Mouse (Mus musculus) adrenal gland (tissue): ENCODE measurements around the gene Sbds.

ENCODE experiments used
- intact Hi-C: fragments of 180-260 bp; cut with DNase I; formaldehyde crosslinking; loops from one replicate; pipeline ENCODE4 v1.15.1; 2025

Sbds gene

DNA sequence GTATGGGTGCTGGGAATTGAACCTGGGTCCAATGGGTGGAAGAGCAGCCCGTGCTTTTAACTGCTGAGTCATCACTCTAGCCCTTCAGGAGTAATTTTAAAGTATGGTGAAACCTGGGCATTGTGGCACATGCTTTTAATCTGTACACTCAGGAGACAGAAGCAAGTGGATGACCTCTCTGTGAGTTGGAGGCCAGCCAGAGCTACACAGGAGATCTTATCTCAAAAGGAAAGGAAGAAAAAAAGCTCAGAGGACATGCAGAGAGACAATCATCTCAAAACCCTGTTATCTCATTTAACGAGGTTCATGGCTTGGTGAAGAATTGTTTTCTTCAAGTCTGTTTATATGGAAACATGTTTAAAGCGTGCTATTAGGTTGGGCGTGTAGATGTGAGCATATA lies 51.4 kb downstream of the Sbds start:
- intact Hi-C loops, result no loop called here

GRCm38 (mm10) chr5:130200233-130201029 lies 54.9 kb downstream of the Sbds start:
- intact Hi-C loops, result no loop called here

DNA sequence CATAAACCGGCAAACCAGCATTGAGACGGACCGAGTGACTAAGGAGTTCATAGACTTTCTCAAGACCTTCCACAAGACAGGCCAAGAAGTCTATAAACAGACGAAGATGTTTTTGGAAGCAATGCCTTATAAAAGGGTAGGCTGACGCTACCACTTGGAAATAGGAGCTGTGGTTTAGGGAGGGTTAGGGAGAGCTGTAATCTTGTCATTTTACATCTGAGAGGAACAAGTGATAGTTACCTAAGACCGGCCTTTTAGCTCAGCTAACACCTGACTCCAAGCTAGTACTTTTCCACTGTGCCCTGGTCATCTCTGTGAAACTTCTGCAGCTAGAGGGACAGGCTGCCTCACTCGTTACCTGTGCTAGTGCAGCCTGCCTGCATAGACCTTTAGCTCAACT lies 57.3 kb downstream of the Sbds start:
- intact Hi-C loops, result no loop called here

GRCm38 (mm10) chr5:130197454-130197853 lies 57.9 kb downstream of the Sbds start:
- intact Hi-C loops, result no loop called here

- intact Hi-C loops, result no loop called here
These were observed 59.0 kb downstream of the Sbds start for GRCm38 (mm10) chr5:130196307-130196706.
